Mouse (Mus musculus) MEL (cell line): ENCODE results near the gene Sgsm2. TPM values are rescaled to one million over a fixed set of nuclear protein-coding genes. Genes with fewer than 3 reads are reported as not detected.

ENCODE experiments used
- DNase-seq: peaks from one replicate; pipeline ENCODE4 v3.0.0; 2011; ENCODE audit warnings: low read depth, low spot score
- H3K27ac ChIP-seq: 2 replicates; pipeline ENCODE4 v1.5.1; 2012; ENCODE audit warnings: low read depth, mild to moderate bottlenecking, control low read depth, low read length, moderate library complexity; ENCODE audit not compliant: control insufficient read depth
- H3K27me3 ChIP-seq, 2 experiments: fragments of 150-350 bp in 1 of 2; sonication (generic) in 1 of 2; 2 replicates each; pipeline ENCODE4 v1.6.1; 2012; ENCODE audit warnings: low read length in 2 of 2, mild to moderate bottlenecking in 2 of 2, improper control_type of control experiment in 1 of 2, moderate library complexity in 1 of 2; ENCODE audit not compliant: insufficient read depth in 2 of 2, control insufficient read depth in 1 of 2
- H3K36me3 ChIP-seq, 2 experiments: 2 replicates each; pipeline ENCODE4 v1.6.1; 2012 to 2014; ENCODE audit warnings: low read length in 2 of 2, improper control_type of control experiment in 1 of 2, inconsistent platforms in 1 of 2, mild to moderate bottlenecking in 1 of 2; ENCODE audit not compliant: insufficient read depth in 2 of 2, control insufficient read depth in 1 of 2
- H3K4me1 ChIP-seq, 2 experiments: fragments of 150-350 bp in 1 of 2; sonication (generic) in 1 of 2; 2 replicates each; pipeline ENCODE4 v1.6.1; 2012; ENCODE audit warnings: low read length in 2 of 2, improper control_type of control experiment in 1 of 2, mild to moderate bottlenecking in 1 of 2; ENCODE audit not compliant: insufficient read depth in 2 of 2, control insufficient read depth in 1 of 2
- H3K4me3 ChIP-seq, 2 experiments: fragments of 150-350 bp in 1 of 2; sonication (generic) in 1 of 2; 2 replicates each; pipeline ENCODE4 v1.5.1; 2012; ENCODE audit warnings: low read depth in 2 of 2, low read length in 2 of 2, mild to moderate bottlenecking in 2 of 2, moderate library complexity in 2 of 2, control low read depth in 1 of 2, improper control_type of control experiment in 1 of 2; ENCODE audit not compliant: control insufficient read depth in 1 of 2, insufficient read depth in 1 of 2
- H3K79me2 ChIP-seq: 2 replicates; pipeline ENCODE4 v1.6.1; 2012; ENCODE audit warnings: mild to moderate bottlenecking, low read length, moderate library complexity; ENCODE audit not compliant: control insufficient read depth, poor library complexity, insufficient read depth
- H3K9ac ChIP-seq: 2 replicates; pipeline ENCODE4 v1.6.1; 2012; ENCODE audit warnings: low read depth, mild to moderate bottlenecking, control low read depth, low read length, moderate library complexity; ENCODE audit not compliant: control insufficient read depth, poor library complexity, severe bottlenecking
- H3K9me3 ChIP-seq: fragments of 150-350 bp; sonication (generic); replicated peaks from 2 replicates; pipeline ENCODE4 v1.6.1; 2012; ENCODE audit warnings: mild to moderate bottlenecking, low read length, improper control_type of control experiment, moderate library complexity; ENCODE audit not compliant: insufficient read depth
- BHLHE40 ChIP-seq: IDR thresholded peaks from 2 replicates; pipeline ENCODE4 v1.6.1; 2012; ENCODE audit warnings: low read depth, mild to moderate bottlenecking, inconsistent platforms, low read length, improper control_type of control experiment, borderline replicate concordance
- CTCF ChIP-seq, 3 experiments: IDR thresholded peaks in 2 of 3; conservative IDR thresholded peaks in 1 of 3; 2 replicates each; pipeline ENCODE4 v1.5.1; 2011 to 2012; ENCODE audit warnings: low read length in 3 of 3, low read depth in 2 of 3, mild to moderate bottlenecking in 2 of 3, improper control_type of control experiment in 1 of 3, inconsistent platforms in 1 of 3, mixed read lengths in 1 of 3, moderate library complexity in 1 of 3; ENCODE audit not compliant: control insufficient read depth in 1 of 3, insufficient read depth in 1 of 3, poor library complexity in 1 of 3, severe bottlenecking in 1 of 3
- E2F4 ChIP-seq: IDR thresholded peaks from 2 replicates; pipeline ENCODE4 v1.6.1; 2011; ENCODE audit warnings: low read depth, low read length, improper control_type of control experiment, borderline replicate concordance
- ELF1 ChIP-seq: IDR thresholded peaks from 2 replicates; pipeline ENCODE4 v1.6.1; 2014; ENCODE audit warnings: low read depth, mild to moderate bottlenecking, inconsistent platforms, low read length, improper control_type of control experiment, moderate library complexity
- EP300 ChIP-seq, 2 experiments: IDR thresholded peaks; 2 replicates each; pipeline ENCODE4 v1.6.1; 2011; ENCODE audit warnings: improper control_type of control experiment in 2 of 2, low read length in 2 of 2, low read depth in 1 of 2, mild to moderate bottlenecking in 1 of 2
- ETS1 ChIP-seq: IDR thresholded peaks from 2 replicates; pipeline ENCODE4 v1.6.1; 2012; ENCODE audit warnings: low read depth, mild to moderate bottlenecking, inconsistent platforms, low read length, improper control_type of control experiment, moderate library complexity
- GABPA ChIP-seq: IDR thresholded peaks from 2 replicates; pipeline ENCODE4 v1.6.1; 2012; ENCODE audit warnings: low read depth, mild to moderate bottlenecking, inconsistent platforms, low read length, improper control_type of control experiment, moderate library complexity
- GATA1 ChIP-seq: IDR thresholded peaks from 2 replicates; pipeline ENCODE4 v1.6.1; 2011; ENCODE audit warnings: low read depth, low read length, improper control_type of control experiment
- HCFC1 ChIP-seq: IDR thresholded peaks from 2 replicates; pipeline ENCODE4 v1.6.1; 2012; ENCODE audit warnings: low read depth, mild to moderate bottlenecking, inconsistent platforms, low read length, improper control_type of control experiment, moderate library complexity
- JUND ChIP-seq: IDR thresholded peaks from 2 replicates; pipeline ENCODE4 v1.6.1; 2011; ENCODE audit warnings: low read depth, mild to moderate bottlenecking, improper control_type of control experiment, low read length
- KAT2A ChIP-seq: conservative IDR thresholded peaks from 2 replicates; pipeline ENCODE4 v1.6.1; 2012; ENCODE audit warnings: low read depth, low read length, improper control_type of control experiment, inconsistent platforms
- MAFK ChIP-seq: IDR thresholded peaks from 2 replicates; pipeline ENCODE4 v1.6.1; 2011; ENCODE audit warnings: low read depth, mild to moderate bottlenecking, low read length, improper control_type of control experiment, borderline replicate concordance
- MAX ChIP-seq: IDR thresholded peaks from 2 replicates; pipeline ENCODE4 v1.6.1; 2011; ENCODE audit warnings: low read length, improper control_type of control experiment
- MAZ ChIP-seq: IDR thresholded peaks from 2 replicates; pipeline ENCODE4 v1.6.1; 2012; ENCODE audit warnings: low read depth, mild to moderate bottlenecking, inconsistent platforms, low read length, improper control_type of control experiment
- MEF2A ChIP-seq: IDR thresholded peaks from 2 replicates; pipeline ENCODE4 v1.6.1; 2014; ENCODE audit warnings: low read depth, mild to moderate bottlenecking, inconsistent platforms, low read length, improper control_type of control experiment; ENCODE audit not compliant: poor library complexity, insufficient replicate concordance, severe bottlenecking; ENCODE audit errors: extremely low read depth
- MXI1 ChIP-seq: IDR thresholded peaks from 2 replicates; pipeline ENCODE4 v1.6.1; 2011; ENCODE audit warnings: mild to moderate bottlenecking, low read depth, low read length, improper control_type of control experiment
- MYB ChIP-seq: IDR thresholded peaks from 2 replicates; pipeline ENCODE4 v1.6.1; 2011; ENCODE audit warnings: mild to moderate bottlenecking, low read depth, low read length, improper control_type of control experiment
- MYC ChIP-seq: IDR thresholded peaks from 2 replicates; pipeline ENCODE4 v1.6.1; 2011; ENCODE audit warnings: low read depth, mild to moderate bottlenecking, low read length, improper control_type of control experiment, moderate library complexity
- NELFE ChIP-seq: IDR thresholded peaks from 2 replicates; pipeline ENCODE4 v1.6.1; 2011; ENCODE audit warnings: low read depth, low read length, improper control_type of control experiment
- POLR2AphosphoS2 ChIP-seq: IDR thresholded peaks from 2 replicates; pipeline ENCODE4 v1.6.1; 2011; ENCODE audit warnings: low read length, improper control_type of control experiment
- POLR2AphosphoS5 ChIP-seq: IDR thresholded peaks from 2 replicates; pipeline ENCODE4 v1.6.1; 2012; ENCODE audit warnings: low read depth, borderline replicate concordance, mild to moderate bottlenecking, inconsistent platforms, low read length, moderate library complexity, mixed read lengths
- RAD21 ChIP-seq: IDR thresholded peaks from 2 replicates; pipeline ENCODE4 v1.6.1; 2011; ENCODE audit warnings: mild to moderate bottlenecking, low read depth, low read length, improper control_type of control experiment
- RCOR1 ChIP-seq: IDR thresholded peaks from 2 replicates; pipeline ENCODE4 v1.6.1; 2012; ENCODE audit warnings: low read depth, mild to moderate bottlenecking, inconsistent platforms, low read length, improper control_type of control experiment
- SIN3A ChIP-seq: IDR thresholded peaks from 2 replicates; pipeline ENCODE4 v1.6.1; 2012; ENCODE audit warnings: low read length, improper control_type of control experiment, inconsistent platforms
- SMC3 ChIP-seq: IDR thresholded peaks from 2 replicates; pipeline ENCODE4 v1.6.1; 2011; ENCODE audit warnings: low read depth, low read length, improper control_type of control experiment
- TBP ChIP-seq: IDR thresholded peaks from 2 replicates; pipeline ENCODE4 v1.8.0; 2011; ENCODE audit warnings: low read depth, low read length, improper control_type of control experiment
- TCF12 ChIP-seq: IDR thresholded peaks from 2 replicates; pipeline ENCODE4 v1.6.1; 2014; ENCODE audit warnings: low read depth, mild to moderate bottlenecking, inconsistent platforms, low read length, improper control_type of control experiment, moderate library complexity
- UBTF ChIP-seq: IDR thresholded peaks from 2 replicates; pipeline ENCODE4 v1.6.1; 2012; ENCODE audit warnings: low read depth, mild to moderate bottlenecking, inconsistent platforms, low read length, improper control_type of control experiment, moderate library complexity, borderline replicate concordance; ENCODE audit not compliant: insufficient read depth
- USF1 ChIP-seq: IDR thresholded peaks from 2 replicates; pipeline ENCODE4 v1.6.1; 2014; ENCODE audit warnings: low read depth, mild to moderate bottlenecking, inconsistent platforms, low read length, improper control_type of control experiment, moderate library complexity
- USF2 ChIP-seq, 2 experiments: IDR thresholded peaks; 2 replicates each; pipeline ENCODE4 v1.6.1; 2011 to 2012; ENCODE audit warnings: improper control_type of control experiment in 2 of 2, low read length in 2 of 2, borderline replicate concordance in 1 of 2, inconsistent platforms in 1 of 2, low read depth in 1 of 2, mild to moderate bottlenecking in 1 of 2; ENCODE audit not compliant: insufficient read depth in 1 of 2
- ZC3H11A ChIP-seq: IDR thresholded peaks from 2 replicates; pipeline ENCODE4 v1.6.1; 2012; ENCODE audit warnings: low read depth, mild to moderate bottlenecking, inconsistent platforms, low read length, improper control_type of control experiment
- ZKSCAN1 ChIP-seq: IDR thresholded peaks from 2 replicates; pipeline ENCODE4 v1.6.1; 2012; ENCODE audit warnings: low read depth, mild to moderate bottlenecking, inconsistent platforms, low read length, improper control_type of control experiment, moderate library complexity
- ZMIZ1 ChIP-seq: IDR thresholded peaks from 2 replicates; pipeline ENCODE4 v1.6.1; 2012; ENCODE audit warnings: low read depth, mild to moderate bottlenecking, inconsistent platforms, low read length, improper control_type of control experiment, moderate library complexity
- ZNF384 ChIP-seq: IDR thresholded peaks from 2 replicates; pipeline ENCODE4 v1.6.1; 2012; ENCODE audit warnings: low read depth, mild to moderate bottlenecking, inconsistent platforms, low read length, improper control_type of control experiment
- polyA plus RNA-seq, 2 experiments: library from polyadenylated mRNA; stranded (reverse) in 1 of 2; unstranded in 1 of 2; fragments of >175 nt in 1 of 2; fragments of >200 nt in 1 of 2; gene quantifications; 2 replicates each; pipeline versions ENCODE4 v1.2.1 to v1.2.4; 2012; ENCODE audit warnings: low replicate concordance in 2 of 2, low read depth in 1 of 2; ENCODE audit not compliant: insufficient read length in 2 of 2, insufficient read depth in 1 of 2, missing spikeins in 1 of 2
- total RNA-seq: library from RNA; depleted of rRNA; stranded (reverse); fragments of 300-350 nt; gene quantifications from 2 replicates; pipeline ENCODE4 v1.2.3, GENCODE M21; 2012

Sgsm2 gene
- total and polyA plus RNA-seq, 3 experiments: 7.2 to 15.1 TPM; not detected in 1

DNA sequence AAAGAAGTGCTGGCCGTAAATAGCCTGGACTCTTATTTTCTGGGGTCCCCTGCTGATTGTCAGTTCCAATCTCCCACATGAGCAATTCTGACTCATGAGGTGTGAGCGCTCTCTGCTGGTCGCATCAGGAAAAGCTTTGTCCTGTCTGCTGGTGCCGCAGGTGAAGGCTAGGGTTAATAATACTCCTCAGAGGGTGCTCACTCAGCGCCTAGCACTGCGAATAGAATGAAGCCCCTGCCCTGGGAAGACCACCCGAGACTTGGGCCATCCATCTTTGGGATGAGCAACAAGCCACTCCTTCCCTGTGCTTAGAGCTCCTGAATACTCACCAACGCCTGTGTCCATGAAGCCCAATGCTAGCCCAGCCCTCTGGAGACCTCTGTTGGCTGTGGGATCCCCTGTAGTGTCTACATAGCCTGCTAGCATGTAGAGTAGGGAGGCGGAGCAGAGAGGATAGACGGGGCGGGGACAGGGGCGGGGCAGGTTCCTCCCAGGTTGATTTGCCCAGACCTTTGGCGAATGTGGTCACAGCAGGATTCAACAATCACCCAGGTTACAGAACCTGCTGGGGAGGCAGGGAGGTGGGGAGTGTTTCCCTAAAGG is 48.8 kb downstream of the Sgsm2 start (continued):
- no peak for TF ChIP-seq NELFE
- no peak for TF ChIP-seq MAX
- TF ChIP-seq ZMIZ1: no peak
- TF ChIP-seq ZKSCAN1: no peak
- no peak for TF ChIP-seq GATA1
- TF ChIP-seq MYC: peak; percentile 69
- TF ChIP-seq KAT2A: no peak
- no peak for TF ChIP-seq TCF12
- peak; percentile 36; the same call in 1 of the 2 replicates for TF ChIP-seq ELF1
- no peak for TF ChIP-seq EP300 (IDR thresholded peaks at IDR 0.05; ENCODE audit: low read depth in 1 of 2, low read length in 2 of 2)
- peak; percentile 42; the same call in 1 of the 2 replicates for TF ChIP-seq MAZ
- peak; percentile 90 for TF ChIP-seq ZC3H11A
- TF ChIP-seq HCFC1: no peak
- no peak for TF ChIP-seq TBP
- TF ChIP-seq SMC3: peak; percentile 90

DNA sequence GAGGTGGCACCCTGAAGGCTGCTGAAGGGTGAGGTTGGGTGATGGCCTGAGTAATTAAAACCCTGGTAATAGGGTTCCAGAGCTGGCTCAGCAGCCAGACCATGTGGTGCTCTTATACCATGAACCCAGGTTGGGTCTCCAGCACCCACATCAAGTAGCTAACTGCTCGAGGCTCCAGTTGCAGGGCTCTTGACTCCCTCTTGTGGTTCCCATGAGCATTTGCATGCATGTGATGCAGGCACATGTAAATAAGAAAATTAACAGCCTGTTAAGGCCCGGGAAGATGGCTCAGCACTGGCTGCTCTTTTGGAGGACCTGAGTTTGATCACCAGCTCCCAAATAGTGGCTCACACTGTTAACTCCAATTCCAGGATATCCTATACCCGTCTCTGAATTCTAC is 51.1 kb downstream of the Sgsm2 start:
- Histone ChIP-seq H3K36me3 (no peaks in the 10 kb centered on the region), H3K9ac (no peak overlapping the region), H3K4me1 (no peaks in the 10 kb centered on the region), H3K27ac (no peak overlapping the region), H3K9me3 (no peaks in the 10 kb centered on the region), H3K4me3 (no peak overlapping the region), H3K27me3 (no peaks in the 10 kb centered on the region), H3K79me2 (no peaks in the 10 kb centered on the region)
- peak; percentile 86 for DNase-seq
- no peak for TF ChIP-seq GATA1
- TF ChIP-seq ETS1: no peak
- TF ChIP-seq MXI1: peak; percentile 71
- TF ChIP-seq HCFC1: no peak
- no peak for TF ChIP-seq TCF12
- TF ChIP-seq JUND: no peak
- TF ChIP-seq ZC3H11A: peak; percentile 43
- TF ChIP-seq MEF2A: no peak
- TF ChIP-seq E2F4: no peak
- peak; percentile 80 for TF ChIP-seq MAX
- no peak for TF ChIP-seq RCOR1
- TF ChIP-seq CTCF (IDR thresholded peaks at IDR 0.05 in 2 of 3, conservative IDR thresholded peaks at IDR 0.05 in 1 of 3; ENCODE audit: control insufficient read depth in 1 of 3, insufficient read depth in 1 of 3, low read depth in 2 of 3, low read length in 3 of 3, poor library complexity in 1 of 3, severe bottlenecking in 1 of 3): peak; percentile 73 to 85 (median 84)
- TF ChIP-seq POLR2AphosphoS2: peak; percentile 74; the same call in 1 of the 2 replicates
- peak; percentile 78 for TF ChIP-seq RAD21
- TF ChIP-seq MAZ: no peak
- TF ChIP-seq MAFK: no peak
- TF ChIP-seq UBTF: no peak
- no peak for TF ChIP-seq USF2 (IDR thresholded peaks at IDR 0.05; ENCODE audit: borderline replicate concordance in 1 of 2, insufficient read depth in 1 of 2, low read depth in 1 of 2, low read length in 2 of 2)
- no peak for TF ChIP-seq MYB
- TF ChIP-seq GABPA: no peak
- peak; percentile 87 for TF ChIP-seq MYC
- TF ChIP-seq ZNF384: no peak
- no peak for TF ChIP-seq POLR2AphosphoS5
- TF ChIP-seq SIN3A: peak; percentile 79
- peak; percentile 40; the same call in 1 of the 2 replicates for TF ChIP-seq USF1
- no peak for TF ChIP-seq BHLHE40
